Mouse (Mus musculus) embryonic facial prominence, embryonic 15.5 days (tissue): ENCODE data around the gene Kif9. TPM values are rescaled to one million over a fixed set of nuclear protein-coding genes. Genes with fewer than 3 reads are reported as not detected.

Experiments
- ATAC-seq: fragments of 200-750 bp; cut with Nextera tagmentation; 2 replicates; pipeline ENCODE4 v1.8.0; 2017; ENCODE audit warnings: low read depth, moderate TSS enrichment; ENCODE audit not compliant: insufficient number of reproducible peaks, low FRiP score, low TSS enrichment
- H3K27ac ChIP-seq: fragments of 300-500 bp; sonication (generic); replicated peaks from 2 replicates; pipeline ENCODE4 v1.5.1; 2015; ENCODE audit warnings: mild to moderate bottlenecking, inconsistent platforms
- H3K27me3 ChIP-seq: fragments of 300-500 bp; sonication (generic); 2 replicates; pipeline ENCODE4 v1.6.1; 2015; ENCODE audit warnings: inconsistent platforms
- H3K36me3 ChIP-seq: fragments of 300-500 bp; sonication (generic); 2 replicates; pipeline ENCODE4 v1.6.1; 2015; ENCODE audit warnings: mild to moderate bottlenecking, inconsistent platforms
- H3K4me1 ChIP-seq: fragments of 300-500 bp; sonication (generic); 2 replicates; pipeline ENCODE4 v1.6.1; 2015; ENCODE audit warnings: inconsistent platforms
- H3K4me2 ChIP-seq: fragments of 300-500 bp; sonication (generic); replicated peaks from 2 replicates; pipeline ENCODE4 v1.6.1; 2015; ENCODE audit warnings: mild to moderate bottlenecking, inconsistent platforms
- H3K4me3 ChIP-seq: fragments of 300-500 bp; sonication (generic); replicated peaks from 2 replicates; pipeline ENCODE4 v1.5.1; 2015; ENCODE audit warnings: mild to moderate bottlenecking, inconsistent platforms
- H3K9ac ChIP-seq: fragments of 300-500 bp; sonication (generic); 2 replicates; pipeline ENCODE4 v1.6.1; 2015; ENCODE audit warnings: inconsistent platforms
- H3K9me3 ChIP-seq: fragments of 300-500 bp; sonication (generic); replicated peaks from 2 replicates; pipeline ENCODE4 v1.6.1; 2016; ENCODE audit warnings: inconsistent platforms
- WGBS: fragments of 180-500 bp; shearing (Covaris S2); methylation state at CpG from one replicate; pipeline ENCODE4 v1.1.7; 2015; 5-methylcytosine and 5-hydroxymethylcytosine counted together
- polyA plus RNA-seq: library from polyadenylated mRNA; unstranded; fragments of >200 nt; fragmentation: Nextera tagmentation; extraction: Ambion mirVana; gene quantifications from 2 replicates; pipeline ENCODE4 v1.2.1, GENCODE M21; 2015

Kif9 gene
- polyA plus RNA-seq, 1 experiment from 2014 or later: 7.4 TPM

DNA sequence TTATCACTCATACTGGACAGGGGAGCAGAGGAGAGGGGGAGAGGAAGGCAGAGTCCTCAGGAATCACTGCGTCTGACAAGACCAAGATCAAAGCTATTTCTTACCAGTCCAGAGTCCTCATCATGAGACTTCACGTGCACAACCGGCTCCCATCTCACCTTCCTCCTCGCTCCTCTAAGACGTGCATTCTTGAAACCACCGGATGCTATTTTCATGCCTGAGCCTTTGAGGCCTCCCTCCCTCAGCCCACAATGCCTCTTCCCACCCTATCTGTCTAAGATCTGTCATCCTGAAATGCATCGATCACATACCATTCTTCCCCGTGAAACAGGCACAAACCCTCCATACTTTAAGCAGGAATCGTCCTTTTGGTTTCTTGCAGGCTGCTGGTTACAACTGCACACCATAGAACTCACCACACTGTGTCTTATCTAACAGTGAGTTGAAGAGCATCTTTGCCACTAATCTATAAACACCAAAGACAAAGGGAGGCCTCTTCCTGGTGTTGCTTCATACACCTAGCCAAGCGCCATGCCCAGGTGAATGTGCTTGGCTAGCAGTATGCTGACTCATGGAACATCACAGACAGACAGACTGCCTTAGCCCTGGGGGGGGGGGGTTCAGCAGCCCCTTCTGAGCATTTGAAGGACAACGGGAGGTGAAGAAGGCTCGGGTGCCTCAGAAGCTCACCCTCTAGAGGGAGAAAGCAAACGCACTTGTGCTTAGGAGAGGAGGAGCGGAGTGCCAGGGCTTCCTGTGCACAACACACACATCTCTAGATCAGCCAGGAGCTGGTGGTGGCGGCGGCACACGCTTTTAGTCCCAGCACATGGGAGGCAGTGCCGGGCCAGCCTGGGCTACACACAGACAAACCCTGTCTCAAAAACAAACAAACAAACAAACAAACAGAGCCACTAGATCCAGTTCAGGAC, 15.6 kb upstream of the Kif9 start:
- no peaks in the 10 kb centered on the region for H3K27me3 ChIP-seq
- WGBS: 85% methylated on average over 18 of the region's 18 CpGs
- H3K27ac ChIP-seq: no peak overlapping the region
- no peaks in the 10 kb centered on the region for H3K4me1 ChIP-seq
- H3K9me3 ChIP-seq: no peaks in the 10 kb centered on the region
- peaks cover 8% of the 10 kb centered on the region; the same call in 1 of the 2 replicates for H3K36me3 ChIP-seq
- ATAC-seq: no peak
- H3K4me3 ChIP-seq: no peak overlapping the region
- H3K9ac ChIP-seq: no peak overlapping the region
- H3K4me2 ChIP-seq: no peak overlapping the region

DNA sequence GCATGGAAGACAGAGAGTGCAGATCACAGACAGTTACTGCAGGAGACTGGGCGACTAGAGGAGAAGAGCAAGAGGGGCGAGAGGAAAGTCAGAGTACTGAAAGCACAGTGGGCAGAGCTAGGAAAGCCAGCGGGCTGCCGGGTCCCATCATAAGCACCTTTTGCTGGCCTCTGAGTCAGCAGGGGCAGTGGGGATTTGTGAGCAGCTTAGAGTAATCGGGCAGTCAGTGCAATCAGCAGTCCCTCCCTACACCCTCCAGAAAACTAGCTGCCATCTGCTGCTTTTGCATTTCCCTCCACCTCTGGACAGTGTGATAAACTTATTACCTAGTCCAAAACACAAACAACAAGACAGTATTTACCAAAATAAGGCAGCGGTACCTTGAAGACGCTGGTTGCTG, 14.4 kb upstream of the Kif9 start:
- H3K9ac ChIP-seq: no peak overlapping the region
- 78% methylated on average over 7 of the region's 7 CpGs for WGBS

DNA sequence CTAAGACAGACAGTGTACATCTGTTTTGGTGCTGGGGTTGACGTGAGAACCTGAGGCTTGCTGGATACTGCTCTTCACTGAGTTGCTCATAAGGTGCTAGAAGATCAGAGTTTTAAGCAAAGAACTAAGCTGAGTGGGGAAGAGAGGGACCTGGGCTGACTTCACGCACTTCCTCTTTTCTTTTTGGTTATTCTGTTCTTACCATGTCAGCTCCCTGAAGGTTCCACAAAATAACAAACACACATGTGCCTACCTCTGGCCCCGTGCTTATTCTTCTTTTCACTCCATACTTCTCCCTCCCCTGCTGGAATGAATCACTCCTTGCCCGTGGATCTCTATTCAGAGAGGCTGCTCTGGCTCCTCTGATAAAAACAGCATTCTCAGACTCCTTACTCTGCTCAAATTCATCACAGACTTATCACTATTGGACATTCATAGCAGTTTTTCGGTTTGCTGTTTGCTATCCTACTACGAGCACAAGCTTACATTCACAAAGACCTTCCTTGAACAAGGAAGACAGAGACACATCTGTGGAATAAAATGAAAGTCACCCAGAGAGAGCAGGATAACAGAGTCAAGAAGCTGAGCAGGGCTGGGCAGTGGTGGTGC, 12.7 kb upstream of the Kif9 start:
- Histone ChIP-seq H3K36me3 (peaks cover 9% of the 10 kb centered on the region; the same call in 1 of the 2 replicates), H3K9ac (no peak overlapping the region), H3K9me3 (no peaks in the 10 kb centered on the region), H3K27me3 (no peaks in the 10 kb centered on the region), H3K4me3 (no peak overlapping the region), H3K4me1 (no peaks in the 10 kb centered on the region), H3K27ac (no peak overlapping the region), H3K4me2 (no peak overlapping the region)
- no peak for ATAC-seq
- WGBS: 91% methylated on average over 6 of the region's 6 CpGs

More for the DNA sequence above, 14.4 kb upstream of the Kif9 start:
- no peak for ATAC-seq
- no peak overlapping the region for H3K27ac ChIP-seq
- peaks cover 3% of the 10 kb centered on the region; the same call in 1 of the 2 replicates for H3K36me3 ChIP-seq
- H3K4me2 ChIP-seq: no peak overlapping the region
- H3K27me3 ChIP-seq: no peaks in the 10 kb centered on the region
- H3K4me1 ChIP-seq: no peaks in the 10 kb centered on the region
- no peaks in the 10 kb centered on the region for H3K9me3 ChIP-seq
- no peak overlapping the region for H3K4me3 ChIP-seq

DNA sequence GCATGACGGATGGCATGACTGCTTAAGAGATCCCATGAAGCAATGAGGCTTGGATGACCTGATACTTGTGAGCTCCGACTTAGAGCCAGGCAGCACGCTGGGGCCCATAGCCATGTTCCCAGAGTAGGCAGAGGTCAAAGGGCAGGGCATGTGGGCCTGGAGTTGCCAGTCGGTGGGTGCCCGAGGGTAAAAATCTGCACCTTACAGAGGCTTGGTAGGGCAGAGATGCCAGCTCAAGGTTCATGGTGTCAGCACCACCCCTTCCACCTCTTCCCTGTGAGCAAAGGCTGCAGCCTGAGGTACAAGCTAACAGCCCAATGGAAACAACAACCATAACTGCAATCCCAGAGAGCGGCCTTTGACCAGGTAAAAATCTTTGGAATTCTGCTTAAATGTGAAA, 11.4 kb upstream of the Kif9 start:
- Histone ChIP-seq H3K9ac (no peak overlapping the region), H3K4me2 (no peak overlapping the region), H3K9me3 (no peaks in the 10 kb centered on the region), H3K36me3 (peaks cover 9% of the 10 kb centered on the region; the same call in 1 of the 2 replicates), H3K4me1 (no peaks in the 10 kb centered on the region), H3K27ac (no peak overlapping the region), H3K27me3 (no peaks in the 10 kb centered on the region), H3K4me3 (no peak overlapping the region)
- ATAC-seq: no peak
- WGBS: 90% methylated on average over 6 of the region's 6 CpGs

DNA sequence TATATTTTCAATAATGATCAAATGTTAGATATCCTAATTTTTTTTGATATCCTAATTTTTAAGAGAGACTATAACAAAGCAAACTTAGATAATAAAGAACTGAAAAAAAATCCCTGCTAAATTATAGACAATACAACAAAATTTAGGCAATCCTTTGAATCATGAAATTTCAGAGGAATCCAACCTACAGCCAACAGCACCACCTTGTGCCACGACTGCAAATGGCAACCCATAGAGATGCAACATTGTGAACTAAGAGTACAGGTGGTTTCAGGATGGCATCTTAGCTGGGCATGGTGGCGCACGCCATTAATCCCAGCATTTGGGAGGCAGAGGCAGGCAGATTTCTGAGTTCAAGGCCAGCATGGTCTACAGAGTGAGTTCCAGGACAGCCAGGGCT, 10.6 kb upstream of the Kif9 start:
- Histone ChIP-seq H3K9ac (no peak overlapping the region), H3K27ac (no peak overlapping the region), H3K36me3 (peaks cover 9% of the 10 kb centered on the region; the same call in 1 of the 2 replicates), H3K4me3 (no peak overlapping the region), H3K9me3 (no peaks in the 10 kb centered on the region), H3K27me3 (no peaks in the 10 kb centered on the region), H3K4me2 (no peak overlapping the region), H3K4me1 (no peaks in the 10 kb centered on the region)
- 86% methylated on average over 3 of the region's 3 CpGs for WGBS
- no peak for ATAC-seq

DNA sequence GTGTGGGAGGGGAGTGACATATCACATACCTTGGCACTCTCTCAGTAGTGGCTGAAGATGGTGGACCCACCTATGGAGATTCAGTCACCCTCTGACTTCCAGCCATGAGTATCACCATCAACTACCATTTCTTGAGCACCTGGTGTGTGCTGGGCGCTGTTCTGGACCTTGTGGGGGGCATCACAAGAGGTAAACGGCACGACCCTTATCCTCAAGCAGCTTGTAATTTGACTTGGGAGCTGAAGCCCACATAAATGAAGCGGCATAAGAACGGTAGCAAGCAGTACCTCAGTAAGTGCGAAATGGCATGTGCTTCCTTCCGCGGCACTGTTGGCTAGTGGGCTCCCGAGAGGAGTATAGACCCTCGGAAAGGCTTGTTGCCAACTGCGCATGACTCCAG, 1.2 kb downstream of the Kif9 start:
- Histone ChIP-seq H3K27ac (no peak overlapping the region), H3K9ac (no peak overlapping the region), H3K4me1 (peaks cover 13% of the 10 kb centered on the region), H3K27me3 (peaks cover 8% of the 10 kb centered on the region), H3K4me2 (no peak overlapping the region), H3K9me3 (no peaks in the 10 kb centered on the region), H3K36me3 (no peaks in the 10 kb centered on the region), H3K4me3 (0 out of 2 replicates have a peak overlapping the region, but pooled peaks have one; percentile 67)
- WGBS: 55% methylated on average over 11 of the region's 11 CpGs
- no peak for ATAC-seq

DNA sequence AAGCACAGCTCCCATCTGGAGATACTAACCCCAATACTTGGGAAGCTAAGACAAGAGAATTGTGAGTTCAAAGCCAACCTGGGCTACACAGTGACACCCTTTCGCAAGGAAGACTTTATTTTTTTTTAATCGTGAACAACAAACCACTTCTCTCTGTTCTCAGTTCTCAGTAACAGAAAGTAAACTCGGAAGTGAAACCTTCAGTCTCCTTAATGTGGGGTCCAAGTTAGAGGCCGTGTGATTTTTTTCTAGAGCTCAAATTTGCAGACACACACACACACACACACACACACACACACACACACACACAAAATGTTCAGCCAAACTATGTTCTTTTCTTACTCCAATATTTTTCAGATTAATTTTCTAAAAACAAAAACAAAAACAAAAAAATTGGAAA, 1.9 kb downstream of the Kif9 start:
- H3K27ac ChIP-seq: no peak overlapping the region
- no peaks in the 10 kb centered on the region for H3K9me3 ChIP-seq
- H3K27me3 ChIP-seq: peaks cover 11% of the 10 kb centered on the region
- no peak overlapping the region for H3K4me2 ChIP-seq
- WGBS: 61% methylated on average over 4 of the region's 4 CpGs
- H3K9ac ChIP-seq: no peak overlapping the region
- H3K36me3 ChIP-seq: no peaks in the 10 kb centered on the region
- no peak overlapping the region for H3K4me3 ChIP-seq
- peaks cover 13% of the 10 kb centered on the region for H3K4me1 ChIP-seq
- ATAC-seq: no peak

DNA sequence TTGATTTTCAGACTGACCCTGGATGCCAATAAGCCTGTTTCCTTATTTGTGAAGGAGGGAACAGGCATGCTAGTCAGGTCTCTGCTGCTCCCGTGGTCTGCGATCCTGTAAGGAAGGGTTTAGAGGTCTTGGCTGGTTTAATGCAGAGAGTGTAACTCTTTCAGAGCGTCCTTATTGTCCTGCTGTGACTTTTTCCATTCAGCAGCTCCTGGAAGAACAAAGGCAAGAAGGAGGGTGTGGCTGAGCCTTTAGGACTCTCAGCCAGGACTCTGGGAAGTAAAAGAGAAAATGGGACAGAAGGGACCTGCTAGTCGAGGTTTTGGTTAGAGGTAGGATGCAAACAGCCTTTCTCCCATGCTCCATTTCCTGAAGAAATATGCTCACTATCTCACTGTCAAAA, 12.1 kb downstream of the Kif9 start:
- ATAC-seq: no peak
- Histone ChIP-seq H3K9me3 (0 out of 2 replicates have a peak, but pooled peaks cover 5% of the 10 kb centered on the region), H3K27ac (no peak overlapping the region)

DNA sequence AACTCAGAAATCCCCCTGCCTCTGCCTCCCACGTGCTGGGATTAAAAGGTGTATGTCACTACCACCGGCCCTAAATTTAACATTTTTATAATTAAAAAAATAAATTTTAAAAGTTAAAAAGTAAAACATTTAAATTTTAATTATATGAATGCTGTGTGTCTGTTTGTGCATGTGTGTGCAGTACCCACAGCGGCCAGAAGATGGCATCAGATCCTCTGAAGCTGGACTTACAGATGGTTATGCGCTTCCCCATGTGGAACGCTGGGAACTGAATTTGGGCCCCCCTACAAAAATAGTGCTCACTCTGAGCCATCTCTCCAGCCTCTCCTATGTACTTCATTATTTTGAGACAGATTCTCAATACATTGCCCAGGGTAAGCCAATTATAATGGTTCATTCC, 14.2 kb downstream of the Kif9 start:
- Histone ChIP-seq H3K4me2 (no peak overlapping the region), H3K9ac (no peak overlapping the region), H3K4me3 (no peak overlapping the region), H3K9me3 (0 out of 2 replicates have a peak, but pooled peaks cover 5% of the 10 kb centered on the region), H3K27ac (no peak overlapping the region), H3K4me1 (no peaks in the 10 kb centered on the region), H3K27me3 (no peaks in the 10 kb centered on the region), H3K36me3 (no peaks in the 10 kb centered on the region)
- no peak for ATAC-seq
- 60% methylated on average over 5 of the region's 5 CpGs for WGBS

More for the DNA sequence above, 12.1 kb downstream of the Kif9 start:
- Histone ChIP-seq H3K4me1 (no peaks in the 10 kb centered on the region), H3K4me2 (no peak overlapping the region), H3K36me3 (no peaks in the 10 kb centered on the region), H3K27me3 (no peaks in the 10 kb centered on the region), H3K9ac (no peak overlapping the region), H3K4me3 (no peak overlapping the region)
- WGBS: 45% methylated on average over 4 of the region's 4 CpGs

DNA sequence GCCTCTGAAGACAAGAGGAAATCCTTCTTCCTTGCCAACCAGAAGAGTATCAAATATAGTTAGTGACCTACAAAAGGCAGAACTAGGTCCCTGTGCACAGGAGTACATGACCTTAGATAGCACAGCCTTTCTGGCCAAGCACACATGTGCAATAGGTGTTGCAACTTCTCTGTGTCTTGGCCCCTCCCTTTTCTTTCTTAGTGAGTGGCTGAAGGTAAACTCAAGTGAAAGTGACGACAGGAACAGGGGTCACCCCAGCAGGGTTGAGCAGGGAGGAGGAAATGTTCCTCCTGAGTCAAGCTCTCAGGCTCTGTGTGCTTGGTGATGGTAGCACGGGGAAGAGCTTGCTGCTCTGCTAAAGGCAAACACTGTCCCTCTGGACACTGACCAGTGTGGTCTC, 49.0 kb downstream of the Kif9 start:
- Histone ChIP-seq H3K9me3 (no peaks in the 10 kb centered on the region), H3K4me2 (no peak overlapping the region), H3K9ac (no peak overlapping the region), H3K27me3 (no peaks in the 10 kb centered on the region), H3K4me1 (no peaks in the 10 kb centered on the region), H3K27ac (no peak overlapping the region), H3K36me3 (no peaks in the 10 kb centered on the region), H3K4me3 (no peak overlapping the region)
- no peak for ATAC-seq
- WGBS: 51% methylated on average over 2 of the region's 2 CpGs

DNA sequence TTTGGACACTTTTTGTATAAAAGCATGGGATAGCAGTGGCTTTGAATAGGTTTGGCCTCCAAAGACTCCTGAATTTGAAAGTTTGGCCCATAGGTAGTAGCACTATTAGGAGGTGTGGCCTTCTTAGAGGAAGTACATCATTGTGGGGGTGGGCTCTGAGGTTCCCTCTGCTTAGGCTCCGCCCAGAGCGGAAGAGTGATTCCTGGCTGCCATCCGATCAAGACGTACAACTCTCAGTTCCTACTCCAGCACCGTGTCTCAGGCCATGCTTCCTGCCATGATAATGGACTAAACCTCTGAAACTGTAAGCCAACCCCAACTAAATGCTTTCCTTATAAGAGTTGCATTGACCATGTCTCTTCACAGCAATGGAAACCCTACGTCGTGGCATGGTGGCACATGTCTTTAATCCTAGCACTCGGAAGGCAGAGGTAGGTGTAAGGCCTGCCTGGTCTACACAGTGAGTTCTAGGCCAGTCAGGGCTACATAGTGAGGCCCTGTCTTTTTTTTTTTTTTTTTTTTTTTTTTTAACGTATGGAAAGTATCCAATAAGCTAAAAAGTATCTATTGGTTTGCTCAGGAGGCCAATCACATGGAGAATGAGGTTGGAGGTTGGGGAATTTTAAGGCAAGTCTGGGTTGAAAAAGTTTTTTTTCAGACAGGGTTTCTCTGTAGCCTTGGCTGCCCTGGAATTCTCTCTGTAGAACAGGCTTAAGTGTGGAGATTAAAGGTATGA, 52.4 kb downstream of the Kif9 start:
- Histone ChIP-seq H3K4me1 (peaks cover 10% of the 10 kb centered on the region), H3K36me3 (no peaks in the 10 kb centered on the region), H3K27me3 (no peaks in the 10 kb centered on the region), H3K27ac (no peak overlapping the region), H3K9me3 (no peaks in the 10 kb centered on the region), H3K9ac (no peak overlapping the region), H3K4me2 (no peak overlapping the region), H3K4me3 (no peak overlapping the region)
- 44% methylated on average over 9 of the region's 9 CpGs for WGBS
- ATAC-seq: no peak
